Mouse (Mus musculus) MEL (cell line): ENCODE results near the gene Commd8. TPM values are rescaled to one million over a fixed set of nuclear protein-coding genes. Genes with fewer than 3 reads are reported as not detected.
"Not testable (repeated sequence)": the region's sequence is repeated elsewhere in the genome, so short reads cannot be mapped to it uniquely, and the experiment has no call there.

Experiments
- DNase-seq: peaks from one replicate; pipeline ENCODE4 v3.0.0; 2011; ENCODE audit warnings: low read depth, low spot score
- H3K27ac ChIP-seq: 2 replicates; pipeline ENCODE4 v1.5.1; 2012; ENCODE audit warnings: low read depth, mild to moderate bottlenecking, control low read depth, low read length, moderate library complexity; ENCODE audit not compliant: control insufficient read depth
- H3K27me3 ChIP-seq, 2 experiments: fragments of 150-350 bp in 1 of 2; sonication (generic) in 1 of 2; 2 replicates each; pipeline ENCODE4 v1.6.1; 2012; ENCODE audit warnings: low read length in 2 of 2, mild to moderate bottlenecking in 2 of 2, improper control_type of control experiment in 1 of 2, moderate library complexity in 1 of 2; ENCODE audit not compliant: insufficient read depth in 2 of 2, control insufficient read depth in 1 of 2
- H3K36me3 ChIP-seq, 2 experiments: 2 replicates each; pipeline ENCODE4 v1.6.1; 2012 to 2014; ENCODE audit warnings: low read length in 2 of 2, improper control_type of control experiment in 1 of 2, inconsistent platforms in 1 of 2, mild to moderate bottlenecking in 1 of 2; ENCODE audit not compliant: insufficient read depth in 2 of 2, control insufficient read depth in 1 of 2
- H3K4me1 ChIP-seq, 2 experiments: fragments of 150-350 bp in 1 of 2; sonication (generic) in 1 of 2; 2 replicates each; pipeline ENCODE4 v1.6.1; 2012; ENCODE audit warnings: low read length in 2 of 2, improper control_type of control experiment in 1 of 2, mild to moderate bottlenecking in 1 of 2; ENCODE audit not compliant: insufficient read depth in 2 of 2, control insufficient read depth in 1 of 2
- H3K4me3 ChIP-seq, 2 experiments: fragments of 150-350 bp in 1 of 2; sonication (generic) in 1 of 2; 2 replicates each; pipeline ENCODE4 v1.5.1; 2012; ENCODE audit warnings: low read depth in 2 of 2, low read length in 2 of 2, mild to moderate bottlenecking in 2 of 2, moderate library complexity in 2 of 2, control low read depth in 1 of 2, improper control_type of control experiment in 1 of 2; ENCODE audit not compliant: control insufficient read depth in 1 of 2, insufficient read depth in 1 of 2
- H3K79me2 ChIP-seq: 2 replicates; pipeline ENCODE4 v1.6.1; 2012; ENCODE audit warnings: mild to moderate bottlenecking, low read length, moderate library complexity; ENCODE audit not compliant: control insufficient read depth, poor library complexity, insufficient read depth
- H3K9ac ChIP-seq: 2 replicates; pipeline ENCODE4 v1.6.1; 2012; ENCODE audit warnings: low read depth, mild to moderate bottlenecking, control low read depth, low read length, moderate library complexity; ENCODE audit not compliant: control insufficient read depth, poor library complexity, severe bottlenecking
- H3K9me3 ChIP-seq: fragments of 150-350 bp; sonication (generic); replicated peaks from 2 replicates; pipeline ENCODE4 v1.6.1; 2012; ENCODE audit warnings: mild to moderate bottlenecking, low read length, improper control_type of control experiment, moderate library complexity; ENCODE audit not compliant: insufficient read depth
- CTCF ChIP-seq, 3 experiments: IDR thresholded peaks in 2 of 3; conservative IDR thresholded peaks in 1 of 3; 2 replicates each; pipeline ENCODE4 v1.5.1; 2011 to 2012; ENCODE audit warnings: low read length in 3 of 3, low read depth in 2 of 3, mild to moderate bottlenecking in 2 of 3, improper control_type of control experiment in 1 of 3, inconsistent platforms in 1 of 3, mixed read lengths in 1 of 3, moderate library complexity in 1 of 3; ENCODE audit not compliant: control insufficient read depth in 1 of 3, insufficient read depth in 1 of 3, poor library complexity in 1 of 3, severe bottlenecking in 1 of 3
- EP300 ChIP-seq, 2 experiments: IDR thresholded peaks; 2 replicates each; pipeline ENCODE4 v1.6.1; 2011; ENCODE audit warnings: improper control_type of control experiment in 2 of 2, low read length in 2 of 2, low read depth in 1 of 2, mild to moderate bottlenecking in 1 of 2
- GATA1 ChIP-seq: IDR thresholded peaks from 2 replicates; pipeline ENCODE4 v1.6.1; 2011; ENCODE audit warnings: low read depth, low read length, improper control_type of control experiment
- JUND ChIP-seq: IDR thresholded peaks from 2 replicates; pipeline ENCODE4 v1.6.1; 2011; ENCODE audit warnings: low read depth, mild to moderate bottlenecking, improper control_type of control experiment, low read length
- KAT2A ChIP-seq: conservative IDR thresholded peaks from 2 replicates; pipeline ENCODE4 v1.6.1; 2012; ENCODE audit warnings: low read depth, low read length, improper control_type of control experiment, inconsistent platforms
- MAX ChIP-seq: IDR thresholded peaks from 2 replicates; pipeline ENCODE4 v1.6.1; 2011; ENCODE audit warnings: low read length, improper control_type of control experiment
- NELFE ChIP-seq: IDR thresholded peaks from 2 replicates; pipeline ENCODE4 v1.6.1; 2011; ENCODE audit warnings: low read depth, low read length, improper control_type of control experiment
- NRF1 ChIP-seq: IDR thresholded peaks from 2 replicates; pipeline ENCODE4 v1.6.1; 2014; ENCODE audit warnings: low read depth, mild to moderate bottlenecking, inconsistent platforms, low read length, improper control_type of control experiment, moderate library complexity; ENCODE audit not compliant: poor library complexity, insufficient read depth, severe bottlenecking
- POLR2A ChIP-seq, 2 experiments: IDR thresholded peaks; 2 replicates each; pipeline ENCODE4 v1.6.1; 2011 to 2012; ENCODE audit warnings: low read length in 2 of 2, mild to moderate bottlenecking in 2 of 2, control low read depth in 1 of 2, improper control_type of control experiment in 1 of 2, low read depth in 1 of 2, moderate library complexity in 1 of 2; ENCODE audit not compliant: control insufficient read depth in 1 of 2, insufficient read depth in 1 of 2, poor library complexity in 1 of 2
- SIN3A ChIP-seq: IDR thresholded peaks from 2 replicates; pipeline ENCODE4 v1.6.1; 2012; ENCODE audit warnings: low read length, improper control_type of control experiment, inconsistent platforms
- SMC3 ChIP-seq: IDR thresholded peaks from 2 replicates; pipeline ENCODE4 v1.6.1; 2011; ENCODE audit warnings: low read depth, low read length, improper control_type of control experiment
- TCF12 ChIP-seq: IDR thresholded peaks from 2 replicates; pipeline ENCODE4 v1.6.1; 2014; ENCODE audit warnings: low read depth, mild to moderate bottlenecking, inconsistent platforms, low read length, improper control_type of control experiment, moderate library complexity
- UBTF ChIP-seq: IDR thresholded peaks from 2 replicates; pipeline ENCODE4 v1.6.1; 2012; ENCODE audit warnings: low read depth, mild to moderate bottlenecking, inconsistent platforms, low read length, improper control_type of control experiment, moderate library complexity, borderline replicate concordance; ENCODE audit not compliant: insufficient read depth
- ZKSCAN1 ChIP-seq: IDR thresholded peaks from 2 replicates; pipeline ENCODE4 v1.6.1; 2012; ENCODE audit warnings: low read depth, mild to moderate bottlenecking, inconsistent platforms, low read length, improper control_type of control experiment, moderate library complexity
- polyA plus RNA-seq, 2 experiments: library from polyadenylated mRNA; stranded (reverse) in 1 of 2; unstranded in 1 of 2; fragments of >175 nt in 1 of 2; fragments of >200 nt in 1 of 2; gene quantifications; 2 replicates each; pipeline versions ENCODE4 v1.2.1 to v1.2.4; 2012; ENCODE audit warnings: low replicate concordance in 2 of 2, low read depth in 1 of 2; ENCODE audit not compliant: insufficient read length in 2 of 2, insufficient read depth in 1 of 2, missing spikeins in 1 of 2
- total RNA-seq: library from RNA; depleted of rRNA; stranded (reverse); fragments of 300-350 nt; gene quantifications from 2 replicates; pipeline ENCODE4 v1.2.3, GENCODE M21; 2012

Gene Commd8
- total and polyA plus RNA-seq, 3 experiments = 33.5 to 45.6 TPM; not detected in 1

DNA sequence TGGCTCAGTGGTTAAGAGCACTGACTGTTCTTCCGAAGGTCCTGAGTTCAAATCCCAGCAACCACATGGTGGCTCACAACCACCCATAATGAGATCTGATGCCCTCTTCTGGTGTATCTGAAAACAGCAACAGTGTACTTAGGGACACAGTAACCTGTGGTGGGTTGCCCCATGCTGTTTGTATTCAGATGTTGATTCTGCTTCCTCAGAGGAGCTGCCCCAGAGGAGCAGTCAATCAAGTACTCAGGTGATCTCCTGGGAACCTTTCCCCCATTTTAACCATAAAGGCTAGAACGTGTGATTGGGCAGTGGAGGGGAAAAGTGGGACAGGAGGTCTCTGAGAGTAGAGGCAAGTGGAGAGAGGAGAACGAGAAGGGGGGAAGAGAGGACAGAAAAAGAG, 12.3 kb downstream of the Commd8 start:
- not testable (repeated sequence) for H3K4me1 ChIP-seq, H3K27ac ChIP-seq, H3K36me3 ChIP-seq, H3K79me2 ChIP-seq, H3K4me3 ChIP-seq, H3K27me3 ChIP-seq, H3K9ac ChIP-seq, H3K9me3 ChIP-seq
- peak in 1 of 3 experiments; percentile 22; a peak in 3 of 6 replicates for TF ChIP-seq CTCF (IDR thresholded peaks at IDR 0.05 in 2 of 3, conservative IDR thresholded peaks at IDR 0.05 in 1 of 3; ENCODE audit: control insufficient read depth in 1 of 3, insufficient read depth in 1 of 3, low read depth in 2 of 3, low read length in 3 of 3, poor library complexity in 1 of 3, severe bottlenecking in 1 of 3)
- TF ChIP-seq SMC3 = 0 out of 2 replicates have a peak, but pooled peaks have one; percentile 6
- DNase-seq = peak; percentile 17

- DNase-seq = no peak
- TF ChIP-seq SIN3A = no peak
- Histone ChIP-seq H3K36me3 (no peaks in the 10 kb centered on the region), H3K27me3 (no peaks in the 10 kb centered on the region), H3K79me2 (no peaks in the 10 kb centered on the region), H3K4me3 (no peak overlapping the region), H3K9ac (no peak overlapping the region), H3K9me3 (no peaks in the 10 kb centered on the region), H3K4me1 (no peaks in the 10 kb centered on the region), H3K27ac (no peak overlapping the region)
These were observed 17.1 kb downstream of the Commd8 start for GRCm38 (mm10) chr5:72150870-72151269.

DNA sequence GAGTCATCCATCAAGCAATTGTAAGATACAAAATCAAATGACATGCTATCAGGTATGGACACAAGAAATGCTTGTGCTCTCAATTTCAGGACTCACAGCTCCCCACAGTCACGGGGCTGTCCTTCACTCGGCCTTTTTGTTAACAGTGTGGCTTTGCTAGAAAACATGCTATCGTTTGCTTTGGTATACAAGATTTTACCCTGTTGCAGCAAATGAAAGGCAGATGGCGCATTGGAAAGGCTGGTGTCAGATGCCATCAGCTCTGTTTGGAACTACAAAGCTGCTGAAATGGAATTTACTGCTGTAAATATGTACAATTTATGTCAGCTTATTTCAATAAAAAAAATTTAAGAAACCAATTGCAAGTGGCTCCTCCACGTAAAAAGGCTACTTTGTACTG, 19.3 kb downstream of the Commd8 start:
- DNase-seq = no peak
- no peak overlapping the region for H3K9ac ChIP-seq
- H3K9me3 ChIP-seq = no peaks in the 10 kb centered on the region
- TF ChIP-seq MAX (no peak), EP300 (IDR thresholded peaks at IDR 0.05; ENCODE audit: low read depth in 1 of 2, low read length in 2 of 2) (no peak), CTCF (IDR thresholded peaks at IDR 0.05 in 2 of 3, conservative IDR thresholded peaks at IDR 0.05 in 1 of 3; ENCODE audit: control insufficient read depth in 1 of 3, insufficient read depth in 1 of 3, low read depth in 2 of 3, low read length in 3 of 3, poor library complexity in 1 of 3, severe bottlenecking in 1 of 3) (no peak), GATA1 (no peak), KAT2A (no peak), TCF12 (no peak), NELFE (no peak), JUND (no peak), POLR2A (IDR thresholded peaks at IDR 0.05; ENCODE audit: control insufficient read depth in 1 of 2, insufficient read depth in 1 of 2, low read depth in 1 of 2, low read length in 2 of 2, poor library complexity in 1 of 2) (no peak), ZKSCAN1 (no peak), NRF1 (no peak), UBTF (no peak)
- H3K27ac ChIP-seq = no peak overlapping the region
- no peaks in the 10 kb centered on the region for H3K79me2 ChIP-seq
- no peaks in the 10 kb centered on the region for H3K27me3 ChIP-seq
- H3K36me3 ChIP-seq = no peaks in the 10 kb centered on the region
- no peaks in the 10 kb centered on the region for H3K4me1 ChIP-seq
- no peak overlapping the region for H3K4me3 ChIP-seq
